In the genomic region with DNA sequence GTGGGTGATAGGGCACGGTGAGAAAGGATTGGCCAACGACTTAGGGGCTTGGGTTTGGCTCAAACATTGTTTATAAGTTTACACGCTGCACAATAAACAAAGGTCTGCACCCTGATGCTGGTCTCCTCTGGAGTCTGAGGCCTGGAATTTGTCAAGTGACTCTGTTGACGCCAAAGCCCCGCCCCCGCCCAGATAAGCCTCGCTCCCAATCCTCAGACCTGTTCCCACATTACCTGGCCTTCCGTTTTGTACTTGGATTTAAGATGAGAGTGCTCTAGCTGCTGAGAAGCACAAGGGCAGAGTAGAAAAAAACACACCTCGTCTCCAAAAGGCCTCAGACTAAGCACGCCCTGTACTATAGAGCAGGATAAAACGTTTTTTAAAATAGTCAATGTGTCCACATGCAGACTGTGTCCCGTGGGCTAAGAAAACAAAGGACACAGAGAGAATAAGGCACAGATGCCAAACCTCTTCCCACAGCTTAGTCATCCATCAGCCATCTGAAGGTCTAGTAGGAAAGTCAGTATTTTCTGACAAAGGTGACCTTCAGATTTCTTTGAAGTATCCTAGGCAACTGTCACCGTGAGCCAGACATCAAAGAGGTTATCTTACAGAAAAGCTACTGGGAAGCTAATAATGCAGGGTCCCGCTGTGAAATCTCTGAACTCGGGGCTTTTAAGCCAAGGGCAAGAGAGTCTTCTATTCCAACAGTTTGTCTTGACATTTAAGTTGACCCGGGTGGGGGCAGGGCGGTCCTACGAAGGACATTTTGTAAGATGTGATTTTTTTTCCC, we compare ENCODE assay signal across 13 mouse cellular contexts. TPM values are rescaled to one million over a fixed set of nuclear protein-coding genes. Genes with fewer than 3 reads are reported as not detected.
A peak's percentile ranks its signal among the peaks of the same experiment; 100 is the strongest.
DNase-seq lines count a peak whose midpoint lies in the region; ATAC-seq and TF ChIP-seq lines count a peak whose summit lies in the region.
"Had no signal": no experiment of that assay in that cellular context is flagged by ENCODE, and none has a peak within 500 bp of the region (broad histone marks: within the 10 kb centered on the region; RNA-seq: fewer than 3 reads in every experiment).

No protein-coding gene starts in this region.

- no peak overlapping the region for H3K9ac ChIP-seq in heart, embryonic 13.5 days
- H3K9ac ChIP-seq in forebrain, embryonic 15.5 days (replicated peaks) = no peak overlapping the region
- no peak overlapping the region for H3K9ac ChIP-seq in intestine, embryonic 16.5 days (ENCODE audit: low read depth, low read length)
- H3K9ac ChIP-seq: lung, embryonic 14.5 days had no signal

- H3K4me3 ChIP-seq in heart, embryonic 13.5 days = no peak overlapping the region
- peak overlapping the region; percentile 35; the same call in 1 of the 2 replicates for H3K4me3 ChIP-seq in E14TG2a.4 (replicated peaks; ENCODE audit: low read length)
- no peak overlapping the region for H3K4me3 ChIP-seq in forebrain, embryonic 15.5 days
- no peak overlapping the region for H3K4me3 ChIP-seq in intestine, embryonic 16.5 days (ENCODE audit: low read length)

- peak overlapping the region; percentile 45 for H3K4me2 ChIP-seq in heart, embryonic 13.5 days
- H3K4me2 ChIP-seq in forebrain, embryonic 15.5 days (replicated peaks) = no peak overlapping the region
- no peak overlapping the region for H3K4me2 ChIP-seq in intestine, embryonic 16.5 days (ENCODE audit: low read depth, low read length)
- H3K4me2 ChIP-seq: lung, embryonic 14.5 days had no signal

- intact Hi-C loops in heart, postnatal 10 days (cut with DNase I) = no loop called here

- WGBS in heart, embryonic 13.5 days = 14% methylated on average over 18 of the region's 18 CpGs
- WGBS in forebrain, embryonic 15.5 days = 40% methylated on average over 18 of the region's 18 CpGs
- WGBS in intestine, embryonic 16.5 days = 21% methylated on average over 18 of the region's 18 CpGs

- H3K27ac ChIP-seq in heart, embryonic 13.5 days (replicated peaks) = peak overlapping the region; percentile 22
- peak overlapping the region; percentile 9; the same call in 1 of the 2 replicates for H3K27ac ChIP-seq in forebrain, embryonic 15.5 days (replicated peaks)
- no peak overlapping the region for H3K27ac ChIP-seq in intestine, embryonic 16.5 days (ENCODE audit: low read length)
- H3K27ac ChIP-seq: kidney, postnatal 0 days had no signal

- ATAC-seq in heart, embryonic 13.5 days (ENCODE audit: extremely low read depth, insufficient number of reproducible peaks, low FRiP score, low TSS enrichment) = no peak
- 0 out of 2 replicates have a peak, but pooled peaks have one; percentile 46 for ATAC-seq in forebrain, embryonic 15.5 days (replicated peaks)
- no peak for ATAC-seq in erythroid progenitor cell, adult 5-6 weeks (replicated peaks; ENCODE audit: low FRiP score, poor library complexity, severe bottlenecking)
- ATAC-seq in CD4-positive, CD25-positive, alpha-beta regulatory T cell, adult 4 months = no peak
- ATAC-seq in intestine, embryonic 16.5 days = no peak

- H3K4me1 ChIP-seq in heart, embryonic 13.5 days = peaks cover 11% of the 10 kb centered on the region
- peaks cover 28% of the 10 kb centered on the region for H3K4me1 ChIP-seq in E14TG2a.4 (replicated peaks; ENCODE audit: low read depth, low read length)
- no peaks in the 10 kb centered on the region for H3K4me1 ChIP-seq in forebrain, embryonic 15.5 days
- H3K4me1 ChIP-seq in intestine, embryonic 16.5 days (ENCODE audit: control insufficient read depth, insufficient read depth, low read length) = no peaks in the 10 kb centered on the region

- no peaks in the 10 kb centered on the region for H3K27me3 ChIP-seq in heart, embryonic 13.5 days (replicated peaks)
- 0 out of 2 replicates have a peak, but pooled peaks cover 6% of the 10 kb centered on the region for H3K27me3 ChIP-seq in E14TG2a.4 (ENCODE audit: insufficient read depth, low read length)
- H3K27me3 ChIP-seq in forebrain, embryonic 15.5 days = no peaks in the 10 kb centered on the region
- no peaks in the 10 kb centered on the region for H3K27me3 ChIP-seq in intestine, embryonic 16.5 days (replicated peaks; ENCODE audit: control insufficient read depth, insufficient read depth, low read length)

- H3K9me3 ChIP-seq in heart, embryonic 13.5 days = peaks cover 14% of the 10 kb centered on the region
- peaks cover 29% of the 10 kb centered on the region for H3K9me3 ChIP-seq in E14TG2a.4 (ENCODE audit: low read length)
- no peaks in the 10 kb centered on the region for H3K9me3 ChIP-seq in forebrain, embryonic 15.5 days
- 0 out of 2 replicates have a peak, but pooled peaks cover 2% of the 10 kb centered on the region for H3K9me3 ChIP-seq in intestine, embryonic 16.5 days (ENCODE audit: control insufficient read depth, low read length)

- TF ChIP-seq CTCF in E14TG2a.4 (conservative IDR thresholded peaks at IDR 0.05; ENCODE audit: low read length) = no peak

- DNase-seq in heart, postnatal 10 days = no peak
- peak; percentile 70 for DNase-seq in adrenal gland, postnatal 10 days
- DNase-seq: cerebellum, adult 8-10 months; lung, embryonic 14.5 days; right cerebral cortex, postnatal 14 days had no signal

- no peaks in the 10 kb centered on the region for H3K36me3 ChIP-seq in heart, embryonic 13.5 days
- no peaks in the 10 kb centered on the region for H3K36me3 ChIP-seq in E14TG2a.4 (ENCODE audit: insufficient read depth, low read length)
- no peaks in the 10 kb centered on the region for H3K36me3 ChIP-seq in forebrain, embryonic 15.5 days
- H3K36me3 ChIP-seq in intestine, embryonic 16.5 days (ENCODE audit: control insufficient read depth, insufficient read depth, low read length) = no peaks in the 10 kb centered on the region

RNA-seq across cellular contexts. Expression of gene Wif1, which starts 16.9 kb away (rescaled TPM):
- 6.2 and 8.4 TPM in 2 replicates for polyA plus RNA-seq in heart, embryonic 13.5 days (2015; fragmentation: Nextera tagmentation; extraction: Ambion mirVana)
- total RNA-seq in heart, postnatal 10 days (2021) = 1 to 10 TPM; 4.0 to 4.5 TPM
- total RNA-seq in adrenal gland, postnatal 10 days (2021) = 1 to 10 TPM in 1 of 2 experiments, under 1 TPM in 1; 0.39 to 2.6 TPM
- polyA plus RNA-seq in forebrain, embryonic 15.5 days (2015; fragmentation: Nextera tagmentation; extraction: Ambion mirVana) = 2.7 and 4.1 TPM in 2 replicates
- not detected in 2 replicates for total RNA-seq in erythroid progenitor cell, adult 5-6 weeks (2015; ENCODE audit: low replicate concordance)
- total RNA-seq in erythroid progenitor cell, adult 5-6 weeks (2017; ENCODE audit: low replicate concordance) = not detected in 2 replicates
- polyA plus RNA-seq in CD4-positive, CD25-positive, alpha-beta regulatory T cell, adult 4 months (2017; shearing (Covaris generic)) = not detected
- polyA plus RNA-seq in intestine, embryonic 16.5 days (2015; fragmentation: Nextera tagmentation; extraction: Ambion mirVana) = 0.51 and 0.57 TPM in 2 replicates
- polyA plus RNA-seq: C2C12 had no signal

RNA-seq across cellular contexts. Expression of gene Lemd3, which starts 37.8 kb away (rescaled TPM):
- 2.0 and 2.3 TPM in 2 replicates for polyA plus RNA-seq in heart, embryonic 13.5 days (2015; fragmentation: Nextera tagmentation; extraction: Ambion mirVana)
- total RNA-seq in heart, postnatal 10 days (2021) = 10 to 100 TPM; 15.1 to 16.5 TPM
- total RNA-seq in adrenal gland, postnatal 10 days (2021) = 10 to 100 TPM; 18.6 to 18.7 TPM
- polyA plus RNA-seq in forebrain, embryonic 15.5 days (2015; fragmentation: Nextera tagmentation; extraction: Ambion mirVana) = 3.2 and 3.9 TPM in 2 replicates
- 10.9 and 16.9 TPM in 2 replicates for total RNA-seq in erythroid progenitor cell, adult 5-6 weeks (2015; ENCODE audit: low replicate concordance)
- total RNA-seq in erythroid progenitor cell, adult 5-6 weeks (2017; ENCODE audit: low replicate concordance) = 14.9 and 15.0 TPM in 2 replicates
- 1 to 10 TPM; 3.6 to 7.2 TPM for polyA plus RNA-seq in CD4-positive, CD25-positive, alpha-beta regulatory T cell, adult 4 months (2017; shearing (Covaris generic))
- polyA plus RNA-seq in intestine, embryonic 16.5 days (2015; fragmentation: Nextera tagmentation; extraction: Ambion mirVana) = 1.6 and 1.8 TPM in 2 replicates
